Mouse (Mus musculus) testis, adult 2 months (tissue): ENCODE data around the gene Slc25a51.

ENCODE experiments used
- CTCF ChIP-seq: fragments of 200-500 bp; IDR thresholded peaks from 2 replicates; pipeline ENCODE4 v1.5.1; 2012; ENCODE audit warnings: low read depth, mild to moderate bottlenecking, inconsistent platforms, low read length, moderate library complexity; ENCODE audit not compliant: control insufficient read depth, insufficient read depth, insufficient replicate concordance
- POLR2A ChIP-seq: fragments of 200-500 bp; IDR thresholded peaks from 2 replicates; pipeline ENCODE4 v1.6.1; 2012; ENCODE audit warnings: low read depth, mild to moderate bottlenecking, inconsistent platforms, low read length, moderate library complexity; ENCODE audit not compliant: control insufficient read depth

- TF ChIP-seq POLR2A, result no peak
- TF ChIP-seq CTCF, result no peak
Measured at GRCm38 (mm10) chr4:45392099-45392498, 16.5 kb downstream of the Slc25a51 start.
